Mouse (Mus musculus): ENCODE results near the gene Il11.
"Not testable (repeated sequence)": the region's sequence is repeated elsewhere in the genome, so short reads cannot be mapped to it uniquely, and the experiment has no call there.

Gene Il11
- long read RNA-seq, experiment 1: 0 reads
- long read RNA-seq, experiment 2: 0 reads

DNA sequence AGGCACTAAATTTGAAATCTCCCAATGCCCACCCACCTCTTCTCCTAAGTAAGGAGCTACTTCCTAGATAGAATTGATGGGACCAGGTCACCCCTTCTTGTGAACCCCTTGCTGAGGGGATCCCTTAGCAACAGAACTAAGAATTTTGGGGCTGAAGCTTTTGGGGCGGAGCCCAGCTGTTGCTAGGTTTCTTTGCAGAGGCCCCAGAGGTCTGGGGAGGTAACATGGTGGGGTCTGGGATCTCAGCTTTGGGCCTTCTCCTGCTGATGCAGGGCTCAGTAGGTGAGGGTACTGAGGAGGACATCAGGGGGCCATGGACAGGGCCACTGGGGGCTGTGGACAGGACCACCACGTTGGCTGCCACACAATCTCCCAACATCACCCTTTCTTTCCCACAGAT is at the start of gene Il11, which contains the start of gene Tmem190:
Gene Il11 (minus strand): TSS at position 101 of the 400 bp plus-strand sequence.
Gene Tmem190 (plus strand): TSS at position 179 of the 400 bp plus-strand sequence.
- intact Hi-C loops (cut with DNase I): no loop called here

DNA sequence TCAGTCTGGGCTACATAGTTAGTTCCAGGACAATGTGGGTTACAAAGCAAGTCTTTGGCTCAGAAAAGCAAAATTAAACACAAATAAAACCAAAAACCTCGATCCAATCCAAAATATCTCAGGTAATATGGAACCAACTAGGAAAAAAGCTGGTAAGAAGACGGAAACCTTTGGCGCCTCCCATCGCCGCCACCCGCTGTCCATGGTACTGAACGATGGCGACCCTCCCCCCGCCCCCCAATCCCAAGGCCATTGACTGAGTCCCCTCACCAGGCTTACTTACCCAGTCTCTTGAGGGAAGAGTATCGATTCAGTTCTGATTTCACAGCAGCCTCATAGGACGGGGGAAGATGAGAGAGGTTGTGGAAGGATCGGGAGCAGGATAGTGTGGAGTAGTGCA is 47.8 kb upstream of the Il11 start:
- intact Hi-C loops (cut with DNase I): no loop called here

DNA sequence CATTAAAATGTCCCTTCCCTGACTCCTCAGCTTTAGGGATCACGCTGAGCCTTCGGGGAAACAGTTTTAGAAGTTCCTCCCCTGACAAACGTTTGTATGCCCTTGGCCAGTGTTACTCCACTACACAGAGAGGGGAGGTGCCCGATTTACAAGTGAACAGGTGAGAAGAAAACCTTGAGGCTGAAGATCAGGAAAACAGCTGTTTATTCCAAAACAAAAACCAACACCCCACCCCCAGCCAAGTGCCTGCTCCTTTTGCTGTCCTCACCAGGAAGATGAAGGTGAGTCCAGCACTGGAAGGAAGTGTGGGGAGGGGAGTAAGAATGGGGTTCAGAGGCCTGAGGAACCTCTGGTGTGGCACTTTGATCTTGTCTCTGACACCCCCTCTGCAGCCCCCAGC is 42.7 kb upstream of the Il11 start:
- intact Hi-C loops (cut with DNase I): no loop called here

DNA sequence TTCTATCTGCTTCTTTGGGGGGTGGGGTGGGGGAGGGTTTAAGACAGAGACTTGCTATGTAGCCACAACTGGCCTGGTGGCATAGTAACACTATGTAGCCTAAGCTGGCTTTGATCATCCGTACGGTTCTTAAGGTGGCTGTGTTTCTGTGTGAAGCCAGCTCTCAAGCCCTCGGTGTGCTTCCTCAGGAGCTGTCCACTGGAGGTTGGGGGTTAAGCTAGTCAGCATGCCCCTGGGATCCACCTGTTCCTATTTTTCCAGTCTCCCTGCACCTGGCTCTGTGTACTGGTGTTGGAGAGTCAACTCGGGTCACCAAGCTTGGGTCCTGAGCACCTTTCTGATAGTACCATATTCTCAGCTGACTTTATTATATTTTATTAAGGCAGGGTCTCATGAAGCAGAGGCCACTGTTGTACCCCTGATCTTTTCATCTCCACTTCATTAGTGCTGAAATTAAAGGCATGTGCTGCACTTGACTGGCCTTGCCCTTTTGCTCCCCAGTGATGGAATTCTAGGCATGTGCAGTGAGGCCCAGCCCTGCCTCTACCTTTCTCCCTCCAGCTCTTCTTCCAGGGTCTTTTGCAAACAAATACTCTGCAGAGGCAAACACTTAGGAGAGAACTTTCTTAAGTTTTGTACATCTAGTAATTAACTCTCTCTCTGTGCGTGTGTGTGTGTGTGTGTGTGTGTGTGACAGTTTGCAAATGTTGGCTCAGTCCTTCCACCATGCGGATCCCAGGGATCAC is 39.7 kb upstream of the Il11 start:
- intact Hi-C loops (cut with DNase I): no loop called here

DNA sequence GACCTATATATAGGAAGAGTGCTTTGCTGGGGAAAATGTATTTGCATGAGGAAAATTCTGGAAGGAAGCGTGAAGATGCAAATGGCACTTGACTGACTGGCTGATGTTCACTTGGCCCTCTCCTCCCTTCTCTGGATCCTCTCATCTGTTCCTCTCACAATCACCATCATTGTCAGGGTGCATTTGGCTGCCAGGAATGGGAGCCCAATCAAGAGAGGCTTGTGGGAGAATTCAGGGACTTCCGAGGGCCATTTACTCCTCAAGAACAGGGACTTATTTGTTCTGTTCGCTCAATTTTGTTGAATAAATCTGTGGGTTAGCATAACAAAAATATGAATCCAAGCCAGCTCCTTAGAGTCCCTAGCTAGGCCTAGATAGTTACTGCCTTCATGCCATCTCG is 39.0 kb upstream of the Il11 start:
- intact Hi-C loops (cut with DNase I): no loop called here

DNA sequence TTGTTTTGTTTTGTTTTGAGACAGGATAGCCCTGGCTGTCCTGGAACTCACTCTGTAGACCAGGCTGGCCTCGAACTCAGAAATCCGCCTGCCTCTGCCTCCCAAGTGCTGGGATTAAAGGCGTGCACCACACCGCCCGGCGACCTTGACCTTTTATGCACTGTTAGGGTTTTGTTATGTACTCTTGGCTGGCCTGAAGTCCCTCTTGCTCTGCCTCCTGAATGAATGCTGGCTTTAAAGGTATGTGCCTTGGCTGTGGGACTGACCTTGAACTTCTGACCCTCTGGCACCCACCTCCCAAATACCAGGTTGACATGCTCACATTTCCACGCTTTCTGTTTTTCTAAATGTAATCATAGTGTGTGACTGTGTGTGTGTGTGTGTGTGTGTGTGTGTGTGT is 38.3 kb upstream of the Il11 start:
- intact Hi-C loops (cut with DNase I): not testable (repeated sequence)

DNA sequence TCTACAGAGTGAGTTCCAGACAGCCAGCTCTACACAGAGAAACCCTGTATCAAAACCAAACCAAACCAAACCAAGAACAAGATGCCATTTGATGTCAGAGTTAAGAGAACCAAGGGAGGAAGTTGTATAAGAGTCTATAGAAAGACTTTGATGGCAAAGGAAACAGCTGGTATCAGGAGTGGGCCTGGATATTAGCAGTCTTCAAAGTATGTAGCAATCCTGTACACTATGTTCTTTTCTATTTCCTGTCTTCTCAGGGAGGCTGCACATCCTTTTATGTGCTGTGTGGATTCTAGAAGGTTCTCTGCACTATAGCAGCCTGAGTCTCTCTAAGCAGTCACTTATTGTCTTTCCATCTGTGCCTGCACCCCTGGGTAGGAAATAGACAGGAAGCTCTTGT is 33.9 kb upstream of the Il11 start:
- intact Hi-C loops (cut with DNase I): loop anchor here (5.0 kb wide), 1 partner anchor 36 kb away; no protein-coding TSS in a partner anchor

DNA sequence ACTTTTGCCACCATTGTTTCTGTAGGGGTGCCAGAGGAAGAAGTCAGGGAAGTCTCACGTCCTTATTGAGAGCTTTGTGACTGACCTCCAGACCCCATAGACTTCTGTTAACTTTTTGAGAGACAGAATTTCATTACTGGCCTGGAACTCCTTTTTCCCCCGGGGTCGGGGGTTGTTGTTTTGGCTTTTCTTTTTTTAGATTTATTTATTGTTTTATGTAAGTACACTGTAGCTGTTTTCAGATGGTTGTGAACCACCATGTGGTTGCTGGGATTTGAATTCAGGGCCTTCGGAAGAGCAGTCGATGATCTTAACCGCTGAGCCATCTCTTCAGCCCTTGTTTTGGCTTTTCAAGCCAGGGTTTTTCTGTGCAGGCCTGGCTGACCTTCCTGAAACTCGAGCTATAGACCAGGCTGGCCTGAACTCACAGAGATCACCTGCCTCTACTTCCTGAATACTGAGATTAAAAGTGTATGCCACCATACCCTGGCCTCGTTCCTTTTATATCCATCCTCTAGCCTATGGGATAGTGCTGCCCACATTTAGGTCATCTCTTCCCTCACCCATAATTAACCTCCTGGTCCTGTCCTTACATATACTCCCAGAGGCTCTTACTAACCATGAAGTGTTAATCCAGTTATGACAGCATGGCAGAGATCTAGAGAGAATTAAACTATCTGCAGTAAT is 30.6 kb upstream of the Il11 start:
- intact Hi-C loops (cut with DNase I): no loop called here

DNA sequence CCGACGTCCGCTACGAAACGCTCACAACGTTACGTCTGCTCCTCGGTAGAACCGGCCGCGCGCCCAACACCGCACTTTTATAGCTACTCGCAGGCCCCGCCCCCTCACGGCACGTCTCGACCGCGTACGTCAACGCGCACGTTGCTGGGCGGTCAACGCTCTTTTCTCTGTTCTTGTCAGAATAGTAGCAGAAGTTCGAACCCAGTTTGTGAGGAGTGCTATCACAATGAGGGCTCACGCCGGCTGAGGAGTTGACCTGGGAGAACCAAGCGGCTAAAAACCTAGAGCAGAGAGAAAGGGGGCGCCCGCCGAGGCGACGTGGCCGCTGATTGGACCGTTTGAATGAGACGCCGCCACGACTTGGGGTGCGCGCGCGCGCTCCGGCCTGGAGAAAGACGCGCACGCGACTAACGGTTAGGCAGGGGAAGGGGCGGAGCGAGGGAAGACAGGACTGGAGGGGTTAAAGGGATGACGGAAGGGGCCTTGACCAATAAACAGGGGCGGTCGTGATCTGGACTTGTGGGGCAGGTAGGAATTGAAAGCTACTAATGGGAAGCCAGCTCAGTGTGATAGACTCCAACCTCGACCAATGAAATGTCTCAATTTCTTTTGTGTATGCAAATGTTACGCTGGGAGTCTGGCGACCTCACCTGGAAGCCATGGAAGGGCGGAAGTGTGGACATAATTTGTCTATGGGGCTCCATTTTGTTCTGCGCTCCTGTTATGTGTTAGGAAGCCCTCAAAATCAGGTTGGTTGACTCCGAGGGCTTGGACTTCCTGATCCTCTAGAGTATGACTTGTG is 29.8 kb upstream of the Il11 start, which contains the start of gene Ube2s:
Gene Ube2s (minus strand): TSS at position 288 of the 802 bp plus-strand sequence.
- intact Hi-C loops (cut with DNase I): no loop called here

DNA sequence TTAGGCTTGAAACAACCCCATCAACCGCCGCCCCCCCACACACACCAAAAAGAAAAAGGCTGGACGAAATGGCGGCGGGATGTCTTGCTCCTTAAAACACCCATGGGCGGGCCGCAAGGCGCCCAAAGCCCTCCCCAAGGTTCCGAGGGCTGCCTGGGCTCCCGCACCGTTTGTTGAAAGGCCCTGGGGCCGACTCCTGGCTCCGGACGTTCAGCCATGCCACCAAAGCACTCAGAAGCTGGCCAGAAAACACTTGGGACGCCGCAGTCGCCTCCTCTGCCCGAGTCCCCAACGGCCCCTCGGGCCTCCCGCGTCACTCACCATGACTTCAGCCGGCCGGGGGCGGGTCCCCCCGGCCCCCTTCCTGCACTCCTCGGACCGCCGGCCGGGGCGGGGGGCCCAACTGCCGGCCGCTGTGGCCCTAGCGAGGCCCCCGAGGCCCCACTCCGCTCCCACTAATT is 29.2 kb upstream of the Il11 start:
- intact Hi-C loops (cut with DNase I): loop anchor here (2.0 kb wide), 1 partner anchor 127 kb away; no protein-coding TSS in a partner anchor

DNA sequence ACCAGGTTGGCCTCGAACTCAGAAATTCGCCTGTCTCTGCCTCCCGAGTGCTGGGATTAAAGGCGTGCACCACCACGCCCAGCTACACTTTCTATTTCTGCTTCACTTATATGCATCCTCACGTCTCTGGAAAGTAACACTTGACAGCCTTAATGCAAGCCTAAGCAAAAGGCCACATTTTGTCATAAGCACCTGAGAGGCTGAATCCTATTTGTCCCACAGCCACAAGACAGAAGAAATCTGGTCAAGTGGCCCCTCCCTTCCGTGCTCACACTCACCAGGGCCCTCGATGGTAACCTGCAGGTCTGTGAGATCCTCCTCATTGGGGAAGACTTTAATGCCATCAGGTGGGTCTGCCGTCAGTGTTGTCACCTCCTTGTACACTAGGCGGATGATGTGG is 28.5 kb upstream of the Il11 start:
- intact Hi-C loops (cut with DNase I): loop anchor here (2.0 kb wide), 1 partner anchor 128 kb away; no protein-coding TSS in a partner anchor

DNA sequence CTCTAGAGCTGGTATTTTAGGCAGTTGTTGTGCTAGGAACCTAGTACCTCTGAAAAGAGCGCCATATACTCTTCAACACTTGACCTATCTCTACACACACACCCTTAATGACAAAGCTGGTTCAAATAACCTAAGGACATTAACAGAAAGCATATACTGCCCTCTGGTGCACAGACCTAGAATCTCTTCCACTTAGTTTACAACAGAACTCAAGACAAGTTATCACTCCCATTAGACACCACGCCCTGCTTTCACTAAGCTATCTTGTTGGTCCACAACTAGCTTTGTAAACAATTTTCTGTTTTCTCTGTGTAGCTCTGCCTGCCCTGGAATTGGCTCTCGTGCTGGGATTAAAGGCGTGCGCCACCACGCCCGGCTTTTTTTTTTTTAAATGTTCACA is 24.1 kb upstream of the Il11 start:
- intact Hi-C loops (cut with DNase I): loop anchor here (2.0 kb wide), 1 partner anchor 250 kb away; no protein-coding TSS in a partner anchor

DNA sequence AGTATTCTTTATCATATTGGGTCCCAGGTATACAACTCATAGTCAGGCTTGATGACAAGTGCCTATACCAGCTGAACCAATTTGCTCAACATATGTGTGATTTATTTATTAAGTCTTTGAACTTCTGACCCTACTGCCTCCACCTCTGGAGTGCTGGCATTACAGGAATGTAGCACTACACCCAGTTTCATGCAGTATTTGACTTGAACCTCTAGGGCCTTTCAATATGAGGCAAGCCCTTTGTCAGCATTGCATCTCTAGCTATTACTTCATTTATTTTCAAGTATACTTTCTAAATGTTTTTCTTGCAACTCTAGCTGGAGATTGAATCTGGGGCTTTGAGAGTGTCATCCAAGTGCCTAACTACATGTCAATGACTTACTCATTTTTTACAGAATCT is 19.6 kb upstream of the Il11 start:
- intact Hi-C loops (cut with DNase I): no loop called here

DNA sequence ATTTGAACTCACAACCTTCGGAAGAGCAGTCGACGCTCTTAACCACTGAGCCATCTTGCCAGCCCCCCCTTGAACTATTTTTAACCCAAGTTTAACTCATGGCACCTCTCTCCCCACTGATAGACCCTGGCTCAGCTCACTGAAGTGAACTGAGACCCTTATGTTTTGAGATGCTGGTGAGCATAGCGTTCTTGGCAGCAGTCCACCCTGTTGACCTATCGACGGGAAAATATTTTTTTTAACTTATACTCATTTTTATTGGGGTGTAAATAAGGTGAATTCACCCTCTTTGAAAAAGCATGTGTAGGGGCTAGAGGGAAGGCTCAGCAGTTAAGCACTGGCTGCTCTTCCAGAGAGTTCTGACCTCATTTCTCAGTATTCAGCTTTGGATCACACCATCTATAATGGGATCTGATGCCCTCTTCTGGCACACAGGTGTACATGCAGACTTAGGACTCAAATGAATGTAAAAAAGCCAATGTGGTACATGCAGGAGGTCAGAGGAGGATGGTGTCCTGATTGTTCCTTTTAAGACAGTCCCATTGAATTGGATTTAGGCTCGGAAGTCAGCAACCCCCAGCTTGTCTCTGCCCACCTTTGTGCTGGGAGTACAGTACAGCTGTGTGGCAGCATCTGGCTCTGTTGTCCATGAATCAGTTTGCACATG is 13.2 kb upstream of the Il11 start:
- intact Hi-C loops (cut with DNase I): loop anchor here (10.0 kb wide), 1 partner anchor 171 kb away; no protein-coding TSS in a partner anchor

DNA sequence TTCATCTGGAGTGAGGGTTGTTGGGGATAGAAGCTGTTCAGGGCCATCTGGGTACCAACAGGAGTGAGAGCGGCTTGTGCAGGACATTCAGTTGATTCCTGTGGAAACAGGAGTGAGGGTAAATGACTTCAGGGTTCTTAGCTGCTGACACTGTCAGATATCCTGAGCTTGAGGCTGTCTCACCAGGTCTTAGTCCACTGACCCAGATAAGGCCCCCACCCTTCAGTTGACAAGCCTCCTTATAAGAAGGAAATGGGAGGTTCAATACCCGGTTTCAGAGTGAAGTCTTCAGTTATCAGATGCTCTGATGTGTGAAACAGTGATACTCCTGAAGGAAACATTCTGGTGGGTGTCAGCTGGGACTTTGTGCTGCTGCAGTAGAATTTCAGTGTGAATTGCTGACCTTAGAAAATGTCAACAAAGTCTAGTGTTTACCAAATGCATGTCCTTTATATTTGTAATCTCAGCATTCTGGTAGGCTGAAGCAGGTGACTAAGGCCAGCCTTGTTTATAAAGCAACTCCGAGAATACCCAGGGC is 12.0 kb upstream of the Il11 start:
- intact Hi-C loops (cut with DNase I): loop anchor here (5.0 to 10.0 kb wide), 2 partner anchors 82 to 170 kb away; no protein-coding TSS in a partner anchor

DNA sequence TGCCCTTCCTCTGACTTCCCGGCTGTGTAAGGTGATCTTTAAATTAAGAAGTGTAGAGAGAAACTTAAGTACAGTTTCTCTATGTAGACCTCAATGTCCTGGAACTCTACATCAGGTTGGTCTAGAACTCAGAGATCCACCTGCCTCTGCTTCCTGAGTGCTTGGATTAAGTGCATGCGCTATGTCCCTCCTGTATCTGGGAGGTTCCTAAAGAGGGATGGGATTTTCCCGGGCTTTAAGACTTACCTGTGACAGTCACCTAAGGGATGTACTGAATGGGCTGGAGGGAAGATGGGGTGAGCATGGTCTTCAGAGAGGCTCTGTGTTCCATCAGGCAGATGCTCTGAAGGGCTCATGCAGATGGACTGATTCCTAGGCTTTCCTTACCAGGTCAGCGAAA is 11.0 kb upstream of the Il11 start:
- intact Hi-C loops (cut with DNase I): loop anchor here (5.0 to 10.0 kb wide), 2 partner anchors 81 to 169 kb away; no protein-coding TSS in a partner anchor

DNA sequence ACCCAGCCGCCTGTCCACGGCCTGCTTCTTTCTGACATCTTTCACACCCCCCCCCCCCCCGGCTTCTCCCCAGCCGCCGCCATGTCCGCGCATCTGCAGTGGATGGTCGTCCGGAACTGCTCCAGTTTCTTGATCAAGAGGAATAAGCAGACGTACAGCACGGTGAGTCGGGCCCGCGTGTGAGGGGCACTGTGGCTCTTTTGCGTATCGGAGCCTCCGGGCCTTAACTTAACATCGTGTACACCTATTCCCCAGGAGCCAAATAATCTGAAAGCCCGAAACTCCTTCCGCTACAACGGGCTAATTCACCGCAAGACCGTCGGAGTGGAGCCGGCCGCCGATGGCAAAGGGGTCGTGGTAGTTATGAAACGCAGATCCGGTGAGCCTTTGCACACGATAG is 10.6 kb upstream of the Il11 start:
- intact Hi-C loops (cut with DNase I): loop anchor here (5.0 to 10.0 kb wide), 2 partner anchors 81 to 168 kb away; no protein-coding TSS in a partner anchor

DNA sequence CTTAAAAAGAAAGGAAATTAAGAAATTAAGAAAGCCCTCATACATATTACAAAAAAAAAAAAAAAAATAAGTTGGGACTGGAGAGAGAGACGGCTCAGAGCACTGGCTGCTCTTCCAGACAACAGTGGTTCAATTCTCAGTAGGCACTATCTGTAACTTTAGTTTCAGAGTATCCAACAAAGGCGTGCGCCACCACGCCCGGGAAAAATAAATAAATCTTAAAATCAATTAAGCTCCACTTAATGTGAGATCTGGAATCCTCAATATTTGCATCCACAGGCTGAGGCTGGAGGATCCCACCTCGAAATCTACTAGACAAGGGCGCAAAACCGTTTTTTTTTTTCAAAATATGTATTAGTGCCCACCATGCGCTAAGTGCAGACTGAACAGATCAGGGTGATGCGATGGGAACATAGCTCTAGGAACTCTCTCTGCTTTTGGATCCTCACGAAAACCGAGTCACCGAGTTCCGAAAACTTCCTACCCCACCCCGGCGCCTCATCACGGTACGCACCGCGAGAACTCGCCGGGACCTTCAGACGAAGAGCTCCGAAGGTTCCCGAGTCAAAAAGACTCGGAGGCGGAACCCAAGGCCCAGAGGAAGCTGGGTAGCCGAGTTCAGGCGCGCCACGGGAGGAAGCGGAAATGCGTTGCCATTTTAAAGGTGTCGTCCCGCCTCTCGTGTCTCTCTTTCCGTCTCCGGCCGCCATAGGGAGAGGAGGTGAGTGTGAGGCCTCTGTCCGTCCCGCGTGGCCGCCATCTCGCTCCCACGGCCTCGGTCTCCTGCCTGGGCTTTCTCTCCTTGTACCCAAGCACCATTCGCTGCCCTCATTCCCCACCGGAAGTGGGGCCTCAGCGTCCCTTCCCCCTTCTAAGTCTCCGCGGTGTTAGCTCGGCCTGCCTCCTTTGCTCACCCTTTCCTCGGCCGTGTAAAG is 9.9 kb upstream of the Il11 start, which contains the start of gene Rpl28:
Gene Rpl28 (plus strand): TSS at position 597 of the 935 bp plus-strand sequence.
- intact Hi-C loops (cut with DNase I): loop anchor here (5.0 to 10.0 kb wide), 2 partner anchors 80 to 168 kb away; no protein-coding TSS in a partner anchor

DNA sequence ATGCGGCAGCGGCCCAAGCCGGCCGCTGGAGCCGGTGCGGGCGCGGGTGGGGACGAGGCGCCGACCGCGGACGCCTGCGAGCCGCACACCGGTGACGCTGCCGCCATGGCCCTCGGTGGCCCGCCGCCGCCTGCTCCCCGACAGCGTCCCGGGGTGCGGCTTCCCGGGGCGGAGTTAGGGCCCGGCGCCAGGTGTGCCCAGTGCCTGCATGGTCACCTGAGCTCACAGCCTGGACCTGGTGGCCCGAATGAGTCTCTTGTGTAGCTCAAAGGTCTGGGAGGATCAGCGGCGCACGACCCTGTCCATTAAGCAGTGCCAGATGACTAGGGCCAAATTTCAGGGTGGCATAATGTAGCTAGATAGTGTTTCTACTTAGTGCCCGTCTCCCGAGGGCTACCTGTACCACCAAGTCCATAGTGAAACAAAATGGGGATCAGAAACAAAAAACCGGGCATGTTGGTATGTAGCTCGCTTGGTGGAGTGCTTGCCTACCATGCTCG is 6.8 kb upstream of the Il11 start, which contains the start of gene Tmem238:
Gene Tmem238 (minus strand): TSS at position 221 of the 500 bp plus-strand sequence.
- intact Hi-C loops (cut with DNase I): loop anchor here (5.0 kb wide), 2 partner anchors 47 to 232 kb away; partner anchors contain the start of gene Kmt5c
